Mouse (Mus musculus): ENCODE results near the gene Rims4.

DNA sequence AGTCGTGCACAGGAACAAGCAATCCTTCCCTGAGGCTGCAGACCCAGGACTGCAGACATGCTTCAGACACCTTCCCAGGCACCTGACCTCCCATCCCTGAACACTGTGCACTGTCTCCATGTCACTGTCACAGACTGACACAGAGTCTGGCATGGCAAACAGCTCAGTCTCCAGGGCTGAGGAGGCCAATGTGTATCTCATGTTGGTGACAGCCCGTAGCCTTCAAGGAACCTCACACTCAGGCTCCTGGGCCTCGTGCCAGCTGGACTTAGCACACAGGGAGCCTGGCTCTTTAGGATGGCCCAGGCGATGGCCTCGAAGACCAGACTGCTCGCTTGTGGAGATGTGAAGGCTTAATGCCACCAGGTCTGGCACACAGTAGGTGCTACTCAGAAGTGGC is 37.6 kb downstream of the Rims4 start:
- TF ChIP-seq CTCF (IDR thresholded peaks at IDR 0.05; ENCODE audit: control insufficient read depth, insufficient read depth, low read length) (no peak), POLR2A (IDR thresholded peaks at IDR 0.05; ENCODE audit: borderline replicate concordance, control insufficient read depth, low read depth, low read length) (no peak)
